In the genomic region with DNA sequence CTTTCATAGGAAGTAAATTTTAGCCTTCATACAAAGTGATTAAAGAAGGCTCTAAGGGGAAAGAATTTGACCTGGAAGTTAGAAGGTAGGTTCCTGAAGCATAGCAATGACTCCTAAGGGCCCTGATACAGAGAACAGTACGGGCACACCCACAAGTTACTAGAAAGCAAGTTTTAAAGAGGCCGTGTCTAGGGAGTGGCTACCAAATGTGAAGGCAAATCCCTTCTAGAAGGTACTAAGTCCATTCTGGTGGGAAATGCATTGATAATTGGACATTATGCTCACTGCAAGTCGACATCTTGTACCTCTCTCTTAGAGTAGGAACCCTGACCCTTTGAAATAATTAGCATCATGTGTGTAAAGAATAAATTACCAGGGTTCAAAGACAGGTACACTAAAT, we compare ENCODE assay signal across 28 mouse cellular contexts. TPM values are rescaled to one million over a fixed set of nuclear protein-coding genes. Genes with fewer than 3 reads are reported as not detected.
DNase-seq lines count a peak whose midpoint lies in the region; ATAC-seq lines count a peak whose summit lies in the region.
"Had no signal": no experiment of that assay in that cellular context is flagged by ENCODE, and none has a peak within 500 bp of the region (broad histone marks: within the 10 kb centered on the region; RNA-seq: fewer than 3 reads in every experiment).

No protein-coding gene starts in this region.

- WGBS in heart, embryonic 12.5 days: 79% methylated on average over 3 of the region's 3 CpGs
- WGBS in intestine, embryonic 16.5 days: 68% methylated on average over 3 of the region's 3 CpGs
- 36% methylated on average over 3 of the region's 3 CpGs for WGBS in large intestine, adult 2 months

- no peaks in the 10 kb centered on the region for H3K4me1 ChIP-seq in heart, embryonic 12.5 days (replicated peaks)
- H3K4me1 ChIP-seq in intestine, embryonic 16.5 days (ENCODE audit: control insufficient read depth, insufficient read depth, low read length): peaks cover 5% of the 10 kb centered on the region; the same call in 1 of the 2 replicates
- H3K4me1 ChIP-seq: embryonic facial prominence, embryonic 10.5 days; embryonic facial prominence, embryonic 12.5 days; forebrain, embryonic 13.5 days; forebrain, embryonic 15.5 days had no signal

- peak; percentile 28 for DNase-seq in heart, adult 11 months
- DNase-seq in ZHBTc4 (ENCODE audit: low read depth, low spot score): peak; percentile 37
- peak; percentile 59 for DNase-seq in large intestine, adult 2 months (ENCODE audit: low read depth, low spot score)
- no peak for DNase-seq in c-Kit-positive CD71-positive TER-119-positive erythroid progenitor cells, embryonic 14.5 days (ENCODE audit: low spot score)
- no peak for DNase-seq in layer of hippocampus, adult 9-11 months
- DNase-seq: adrenal gland, adult 2 months; adrenal gland, postnatal 10 days; adrenal gland, postnatal 25 days; B cell, adult 2 months; cerebellum, adult 11-12 months; cerebellum, adult 2 months; cerebellum, adult 9-10 months; cerebellum, postnatal 10 days; cerebellum, postnatal 25 days had no signal

- H3K27ac ChIP-seq in heart, embryonic 12.5 days (ENCODE audit: poor library complexity, severe bottlenecking): no peak overlapping the region
- H3K27ac ChIP-seq in intestine, embryonic 16.5 days (ENCODE audit: low read length): no peak overlapping the region
- H3K27ac ChIP-seq: embryonic facial prominence, embryonic 10.5 days; embryonic facial prominence, embryonic 12.5 days; forebrain, embryonic 13.5 days; forebrain, embryonic 15.5 days had no signal

- H3K36me3 ChIP-seq in heart, embryonic 12.5 days: no peaks in the 10 kb centered on the region
- H3K36me3 ChIP-seq in intestine, embryonic 16.5 days (ENCODE audit: control insufficient read depth, insufficient read depth, low read length): no peaks in the 10 kb centered on the region
- H3K36me3 ChIP-seq: embryonic facial prominence, embryonic 10.5 days; embryonic facial prominence, embryonic 12.5 days; forebrain, embryonic 15.5 days; G1E had no signal

- no peak overlapping the region for H3K4me2 ChIP-seq in heart, embryonic 12.5 days
- H3K4me2 ChIP-seq in intestine, embryonic 16.5 days (ENCODE audit: low read depth, low read length): no peak overlapping the region
- H3K4me2 ChIP-seq: embryonic facial prominence, embryonic 12.5 days; forebrain, embryonic 13.5 days; forebrain, embryonic 15.5 days had no signal

- no peak overlapping the region for H3K9ac ChIP-seq in heart, embryonic 12.5 days
- H3K9ac ChIP-seq in intestine, embryonic 16.5 days (ENCODE audit: low read depth, low read length): no peak overlapping the region
- H3K9ac ChIP-seq: embryonic facial prominence, embryonic 12.5 days; forebrain, embryonic 13.5 days; forebrain, embryonic 15.5 days had no signal

- H3K9me3 ChIP-seq in heart, embryonic 12.5 days (replicated peaks): no peaks in the 10 kb centered on the region
- H3K9me3 ChIP-seq in intestine, embryonic 16.5 days (ENCODE audit: control insufficient read depth, low read length): no peaks in the 10 kb centered on the region
- H3K9me3 ChIP-seq: embryonic facial prominence, embryonic 10.5 days; embryonic facial prominence, embryonic 12.5 days; forebrain, embryonic 13.5 days; forebrain, embryonic 15.5 days had no signal

- H3K27me3 ChIP-seq in heart, embryonic 12.5 days (replicated peaks): no peaks in the 10 kb centered on the region
- no peaks in the 10 kb centered on the region for H3K27me3 ChIP-seq in intestine, embryonic 16.5 days (replicated peaks; ENCODE audit: control insufficient read depth, insufficient read depth, low read length)
- H3K27me3 ChIP-seq: CH12.LX; embryonic facial prominence, embryonic 12.5 days; forebrain, embryonic 13.5 days; forebrain, embryonic 15.5 days; Patski had no signal

- no peak overlapping the region for H3K4me3 ChIP-seq in heart, embryonic 12.5 days
- no peak overlapping the region for H3K4me3 ChIP-seq in intestine, embryonic 16.5 days (ENCODE audit: low read length)
- H3K4me3 ChIP-seq: embryonic facial prominence, embryonic 10.5 days; embryonic facial prominence, embryonic 12.5 days; forebrain, embryonic 13.5 days; forebrain, embryonic 15.5 days had no signal

- no peak for ATAC-seq in heart, embryonic 12.5 days (ENCODE audit: insufficient number of reproducible peaks, low FRiP score)
- peak; percentile 79 for ATAC-seq in intestine, embryonic 16.5 days
- ATAC-seq: CD4-positive, CD25-positive, alpha-beta regulatory T cell, adult 4 months; forebrain, embryonic 13.5 days; forebrain, embryonic 15.5 days; Patski had no signal

RNA-seq across cellular contexts. Expression of a gene that starts 47.7 kb away (rescaled TPM):
- polyA plus RNA-seq in heart, embryonic 12.5 days (2016; fragmentation: Nextera tagmentation; extraction: Ambion mirVana): 0.24 and 0.35 TPM in 2 replicates
- polyA plus RNA-seq in intestine, embryonic 16.5 days (2015; fragmentation: Nextera tagmentation; extraction: Ambion mirVana): 1.2 TPM in 2 replicates
- polyA plus RNA-seq in large intestine, adult 2 months (2012; rRNA removed): 8.7 and 11.4 TPM in 2 replicates
- polyA plus RNA-seq: G1E had no signal

RNA-seq across cellular contexts. Expression of a gene that starts 48.1 kb away (rescaled TPM):
- not detected in 2 replicates for polyA plus RNA-seq in heart, embryonic 12.5 days (2016; fragmentation: Nextera tagmentation; extraction: Ambion mirVana)
- not detected in 2 replicates for polyA plus RNA-seq in intestine, embryonic 16.5 days (2015; fragmentation: Nextera tagmentation; extraction: Ambion mirVana)
- not detected in 2 replicates for polyA plus RNA-seq in large intestine, adult 2 months (2012; rRNA removed)
- polyA plus RNA-seq: adrenal gland, adult 2 months; brain, embryonic 14.5 days; CD4-positive, CD25-positive, alpha-beta regulatory T cell, adult 4 months; cerebellum, adult 2 months; cortical plate, adult 2 months; embryonic facial prominence, embryonic 10.5 days; embryonic facial prominence, embryonic 12.5 days; embryonic facial prominence, embryonic 14.5 days; forebrain, embryonic 11.5 days; forebrain, embryonic 13.5 days; G1E had no signal

Comparison
In these comparisons a context has a peak if more than half of its experiments do, and no peak if none do; other contexts are left out.
1. DNase-seq: peak in heart, adult 11 months (single experiment), ZHBTc4 (single experiment) and large intestine, adult 2 months (single experiment); none in c-Kit-positive CD71-positive TER-119-positive erythroid progenitor cells, embryonic 14.5 days (single experiment) and layer of hippocampus, adult 9-11 months (single experiment).